In genomic region chr14:50837236-50837635, GRCm38 (mm10) we compare ENCODE assay signal across 12 mouse cellular contexts. TPM values are rescaled to one million over a fixed set of nuclear protein-coding genes. Genes with fewer than 3 reads are reported as not detected.
DNase-seq lines count a peak whose midpoint lies in the region; ATAC-seq and TF ChIP-seq lines count a peak whose summit lies in the region.
"Had no signal": no experiment of that assay in that cellular context is flagged by ENCODE, and none has a peak within 500 bp of the region (broad histone marks: within the 10 kb centered on the region; RNA-seq: fewer than 3 reads in every experiment).

No protein-coding gene starts in this region.

- H3K27ac ChIP-seq in kidney, postnatal 0 days, result no peak overlapping the region
- H3K27ac ChIP-seq: midbrain, embryonic 12.5 days had no signal

- no peaks in the 10 kb centered on the region for H3K9me3 ChIP-seq in kidney, postnatal 0 days (replicated peaks; ENCODE audit: low read length)
- H3K9me3 ChIP-seq: midbrain, embryonic 12.5 days had no signal

- TF ChIP-seq CTCF in kidney, postnatal 0 days (IDR thresholded peaks at IDR 0.05; ENCODE audit: low read depth), result peak; percentile 64

- H3K9ac ChIP-seq in kidney, postnatal 0 days (ENCODE audit: low read depth, low read length), result no peak overlapping the region
- H3K9ac ChIP-seq: midbrain, embryonic 12.5 days had no signal

- ATAC-seq in kidney, postnatal 0 days (replicated peaks; ENCODE audit: low FRiP score, low read depth), result no peak

- 0 out of 2 replicates have a peak, but pooled peaks cover 2% of the 10 kb centered on the region for H3K36me3 ChIP-seq in kidney, postnatal 0 days (ENCODE audit: insufficient read depth, low read length)
- H3K36me3 ChIP-seq: midbrain, embryonic 12.5 days had no signal

- H3K27me3 ChIP-seq in kidney, postnatal 0 days (ENCODE audit: insufficient read depth, low read length), result no peaks in the 10 kb centered on the region
- H3K27me3 ChIP-seq: midbrain, embryonic 12.5 days had no signal

- no peak overlapping the region for H3K4me3 ChIP-seq in kidney, postnatal 0 days (replicated peaks; ENCODE audit: low read depth, low read length)
- H3K4me3 ChIP-seq: midbrain, embryonic 12.5 days had no signal

- H3K4me2 ChIP-seq in kidney, postnatal 0 days (ENCODE audit: low read length), result no peak overlapping the region
- H3K4me2 ChIP-seq: midbrain, embryonic 12.5 days had no signal

- H3K4me1 ChIP-seq in kidney, postnatal 0 days (replicated peaks; ENCODE audit: insufficient read depth, low read length), result no peaks in the 10 kb centered on the region
- H3K4me1 ChIP-seq: midbrain, embryonic 12.5 days had no signal

- 68% methylated on average over 6 of the region's 6 CpGs for WGBS in kidney, postnatal 0 days

- DNase-seq in adrenal gland, postnatal 14 days, result peak; percentile 34
- DNase-seq in adrenal gland, adult 2 months, result no peak
- peak; percentile 29 for DNase-seq in kidney, postnatal 0 days (ENCODE audit: low spot score)
- no peak for DNase-seq in kidney, adult 8-10 months
- DNase-seq in thymus, postnatal 4 days, result peak; percentile 26
- no peak for DNase-seq in thymus, adult 18-20 months
- peak; percentile 71 for DNase-seq in testis, postnatal 10 days (ENCODE audit: low spot score)
- no peak for DNase-seq in T-cell, adult 2 months (ENCODE audit: low spot score)
- DNase-seq: right cerebral cortex, postnatal 25 days had no signal

RNA-seq across cellular contexts. Expression of gene Parp2, which starts 29.6 kb away (rescaled TPM):
- 29.2 and 37.8 TPM in 2 replicates for total RNA-seq in adrenal gland, postnatal 14 days (2021)
- 10 to 100 TPM; 22.3 to 26.0 TPM for total RNA-seq in adrenal gland, adult 2 months (2021)
- 3.5 and 4.0 TPM in 2 replicates for polyA plus RNA-seq in adrenal gland, adult 2 months (2012; rRNA removed)
- polyA plus RNA-seq in kidney, postnatal 0 days (2015; fragmentation: Nextera tagmentation; extraction: Ambion mirVana), result 49.0 and 50.3 TPM in 2 replicates

RNA-seq across cellular contexts. Expression of gene Ccnb1ip1, which starts 29.7 kb away (rescaled TPM):
- total RNA-seq in adrenal gland, postnatal 14 days (2021), result not detected in 2 replicates
- not detected for total RNA-seq in adrenal gland, adult 2 months (2021)
- polyA plus RNA-seq in adrenal gland, adult 2 months (2012; rRNA removed), result not detected in 2 replicates
- not detected in 2 replicates for polyA plus RNA-seq in kidney, postnatal 0 days (2015; fragmentation: Nextera tagmentation; extraction: Ambion mirVana)
- total RNA-seq: gastrocnemius, postnatal 4 days had no signal
- polyA plus RNA-seq: large intestine, adult 2 months; midbrain, embryonic 12.5 days had no signal

RNA-seq across cellular contexts. Expression of gene Tep1, which starts 33.1 kb away (rescaled TPM):
- total RNA-seq in adrenal gland, postnatal 14 days (2021), result 20.8 and 23.3 TPM in 2 replicates
- total RNA-seq in adrenal gland, adult 2 months (2021), result 10 to 100 TPM; 15.5 to 17.5 TPM
- 16.0 and 18.9 TPM in 2 replicates for polyA plus RNA-seq in adrenal gland, adult 2 months (2012; rRNA removed)
- polyA plus RNA-seq in kidney, postnatal 0 days (2015; fragmentation: Nextera tagmentation; extraction: Ambion mirVana), result 8.4 and 10.9 TPM in 2 replicates

RNA-seq across cellular contexts. Expression of gene Ttc5, which starts 51.9 kb away (rescaled TPM):
- total RNA-seq in adrenal gland, postnatal 14 days (2021), result 33.6 and 40.3 TPM in 2 replicates
- 10 to 100 TPM; 29.6 to 45.5 TPM for total RNA-seq in adrenal gland, adult 2 months (2021)
- polyA plus RNA-seq in adrenal gland, adult 2 months (2012; rRNA removed), result 14.1 and 15.5 TPM in 2 replicates
- polyA plus RNA-seq in kidney, postnatal 0 days (2015; fragmentation: Nextera tagmentation; extraction: Ambion mirVana), result 58.4 and 65.4 TPM in 2 replicates

Comparison
In these comparisons a context has a peak if more than half of its experiments do, and no peak if none do; other contexts are left out.
1. DNase-seq: peak in adrenal gland, postnatal 14 days (single experiment), kidney, postnatal 0 days (single experiment), thymus, postnatal 4 days (single experiment) and testis, postnatal 10 days (single experiment); none in adrenal gland, adult 2 months (single experiment), kidney, adult 8-10 months (0 of 2), thymus, adult 18-20 months (0 of 2) and T-cell, adult 2 months (single experiment).